Mouse (Mus musculus) MEL-GATA-1-ER (cell line): ENCODE data around the gene Serinc1.
"Not testable (repeated sequence)": the region's sequence is repeated elsewhere in the genome, so short reads cannot be mapped to it uniquely, and the experiment has no call there.

Experiments used
- DNase-seq: peaks from one replicate; pipeline ENCODE4 v3.0.0-alpha.2; 2012; ENCODE audit warnings: low read depth; ENCODE audit errors: extremely low read depth

Gene Serinc1

GRCm38 (mm10) chr10:57532218-57533101 lies at the start of gene Serinc1:
Gene Serinc1 (minus strand): TSS chr10:57532530.
- peak; percentile 95 for DNase-seq

GRCm38 (mm10) chr10:57576721-57577120 lies 44.4 kb upstream of the Serinc1 start:
- no peak for DNase-seq

GRCm38 (mm10) chr10:57572130-57572529 lies 39.8 kb upstream of the Serinc1 start:
- no peak for DNase-seq

GRCm38 (mm10) chr10:57571211-57571730 lies 38.9 kb upstream of the Serinc1 start:
- DNase-seq: peak; percentile 43

GRCm38 (mm10) chr10:57569023-57569931 lies 36.9 kb upstream of the Serinc1 start:
- DNase-seq: no peak

- DNase-seq: peak; percentile 12
These were observed 33.9 kb upstream of the Serinc1 start for GRCm38 (mm10) chr10:57566221-57566620.

- no peak for DNase-seq
These were observed 25.3 kb upstream of the Serinc1 start for GRCm38 (mm10) chr10:57557597-57557996.

GRCm38 (mm10) chr10:57553719-57554118 lies 21.4 kb upstream of the Serinc1 start:
- no peak for DNase-seq

- no peak for DNase-seq
These were observed 17.3 kb upstream of the Serinc1 start for GRCm38 (mm10) chr10:57549631-57550030.

- not testable (repeated sequence) for DNase-seq
These were observed 11.6 kb upstream of the Serinc1 start for GRCm38 (mm10) chr10:57543890-57544289.

GRCm38 (mm10) chr10:57531616-57532217 lies 613 bp downstream of the Serinc1 start:
- peak; percentile 20 for DNase-seq

GRCm38 (mm10) chr10:57531076-57531475 lies 1.3 kb downstream of the Serinc1 start:
- peak; percentile 31 for DNase-seq

- DNase-seq: no peak
These were observed 5.9 kb downstream of the Serinc1 start for GRCm38 (mm10) chr10:57526469-57526868.

- no peak for DNase-seq
These were observed 17.1 kb downstream of the Serinc1 start for GRCm38 (mm10) chr10:57515278-57515677.

- no peak for DNase-seq
These were observed 17.7 kb downstream of the Serinc1 start for GRCm38 (mm10) chr10:57514616-57515015.

- no peak for DNase-seq
These were observed 32.7 kb downstream of the Serinc1 start for GRCm38 (mm10) chr10:57499414-57500156.

GRCm38 (mm10) chr10:57492050-57492449 lies 40.3 kb downstream of the Serinc1 start:
- DNase-seq: no peak

- no peak for DNase-seq
These were observed 43.7 kb downstream of the Serinc1 start for GRCm38 (mm10) chr10:57488591-57488990.

GRCm38 (mm10) chr10:57487201-57487600 lies 45.1 kb downstream of the Serinc1 start:
- DNase-seq: no peak

- no peak for DNase-seq
These were observed 45.7 kb downstream of the Serinc1 start for GRCm38 (mm10) chr10:57486542-57487071.
